Mouse (Mus musculus) cerebellum, adult 9-10 months (tissue): Measurements from ENCODE around the gene Galns.

ENCODE experiments used
- DNase-seq: peaks from one replicate; pipeline ENCODE4 v3.0.0; 2022

The Galns gene

GRCm38 (mm10) chr8:122611295-122612133 lies at the start of gene Galns, which contains the start of gene Trappc2l:
Gene Galns, minus strand, starts transcription at chr8:122611463.
Gene Trappc2l, plus strand, starts transcription at chr8:122611640.
- peak; percentile 98 for DNase-seq

- no peak for DNase-seq
These were observed 48.8 kb upstream of the Galns start for GRCm38 (mm10) chr8:122660022-122660421.

GRCm38 (mm10) chr8:122658807-122659160 lies 47.5 kb upstream of the Galns start:
- no peak for DNase-seq

GRCm38 (mm10) chr8:122658149-122658806 lies 47.0 kb upstream of the Galns start:
- no peak for DNase-seq

- DNase-seq = no peak
These were observed 45.1 kb upstream of the Galns start for GRCm38 (mm10) chr8:122656056-122656999.

GRCm38 (mm10) chr8:122654768-122655167 lies 43.5 kb upstream of the Galns start:
- DNase-seq = no peak

GRCm38 (mm10) chr8:122652643-122653042 lies 41.4 kb upstream of the Galns start:
- DNase-seq = no peak

- no peak for DNase-seq
These were observed 40.2 kb upstream of the Galns start for GRCm38 (mm10) chr8:122651326-122651921.

GRCm38 (mm10) chr8:122648192-122648970 lies 37.1 kb upstream of the Galns start:
- DNase-seq = no peak

GRCm38 (mm10) chr8:122646337-122646736 lies 35.1 kb upstream of the Galns start:
- no peak for DNase-seq

- DNase-seq = no peak
These were observed 33.1 kb upstream of the Galns start for GRCm38 (mm10) chr8:122644175-122644954.

- DNase-seq = no peak
These were observed 30.8 kb upstream of the Galns start for GRCm38 (mm10) chr8:122642071-122642470.

GRCm38 (mm10) chr8:122641406-122641805 lies 30.1 kb upstream of the Galns start:
- no peak for DNase-seq

GRCm38 (mm10) chr8:122640825-122641224 lies 29.6 kb upstream of the Galns start:
- DNase-seq = no peak

- DNase-seq = peak; percentile 78
These were observed 28.4 kb upstream of the Galns start for GRCm38 (mm10) chr8:122639521-122640248.

GRCm38 (mm10) chr8:122638601-122639000 lies 27.3 kb upstream of the Galns start:
- peak; percentile 71 for DNase-seq

GRCm38 (mm10) chr8:122637230-122637629 lies 26.0 kb upstream of the Galns start:
- no peak for DNase-seq

GRCm38 (mm10) chr8:122636803-122637175 lies 25.5 kb upstream of the Galns start:
- DNase-seq = no peak

- DNase-seq = no peak
These were observed 24.9 kb upstream of the Galns start for GRCm38 (mm10) chr8:122635878-122636802.
